Mouse (Mus musculus) limb, embryonic 14.5 days (tissue): ENCODE measurements around the gene Klhl31. TPM values are rescaled to one million over a fixed set of nuclear protein-coding genes. Genes with fewer than 3 reads are reported as not detected.

Experiments used
- ATAC-seq: fragments of 200-750 bp; cut with Nextera tagmentation; 2 replicates; pipeline ENCODE4 v1.8.0; 2017; ENCODE audit warnings: low read depth, moderate number of reproducible peaks, moderate TSS enrichment; ENCODE audit not compliant: low FRiP score
- DNase-seq: peaks from one replicate; pipeline ENCODE4 v3.0.0-alpha.2; 2015; ENCODE audit warnings: low spot score
- H3K27ac ChIP-seq: fragments of 300-500 bp; sonication (generic); replicated peaks from 2 replicates; pipeline ENCODE4 v1.5.1; 2014; ENCODE audit warnings: low read depth, mild to moderate bottlenecking, low read length, moderate library complexity, mixed read lengths
- H3K27me3 ChIP-seq: fragments of 300-500 bp; sonication (generic); 2 replicates; pipeline ENCODE4 v1.6.1; 2014; ENCODE audit warnings: low read length, mixed read lengths; ENCODE audit not compliant: control insufficient read depth, insufficient read depth
- H3K36me3 ChIP-seq: fragments of 300-500 bp; sonication (generic); 2 replicates; pipeline ENCODE4 v1.6.1; 2014; ENCODE audit warnings: mild to moderate bottlenecking, low read length, moderate library complexity, mixed read lengths; ENCODE audit not compliant: control insufficient read depth, insufficient read depth
- H3K4me1 ChIP-seq: fragments of 300-500 bp; sonication (generic); 2 replicates; pipeline ENCODE4 v1.6.1; 2014; ENCODE audit warnings: antibody characterized with exemption, low read length, mixed read lengths; ENCODE audit not compliant: control insufficient read depth, insufficient read depth
- H3K4me2 ChIP-seq: fragments of 300-500 bp; sonication (generic); replicated peaks from 2 replicates; pipeline ENCODE4 v1.6.1; 2014; ENCODE audit warnings: low read depth, mild to moderate bottlenecking, low read length, moderate library complexity; ENCODE audit not compliant: severe bottlenecking
- H3K4me3 ChIP-seq: fragments of 300-500 bp; sonication (generic); replicated peaks from 2 replicates; pipeline ENCODE4 v1.5.1; 2014; ENCODE audit warnings: low read length
- H3K9ac ChIP-seq: fragments of 300-500 bp; sonication (generic); 2 replicates; pipeline ENCODE4 v1.6.1; 2014; ENCODE audit warnings: mild to moderate bottlenecking, low read depth, low read length, moderate library complexity; ENCODE audit not compliant: severe bottlenecking
- H3K9me3 ChIP-seq: fragments of 300-500 bp; sonication (generic); 2 replicates; pipeline ENCODE4 v1.6.1; 2016; ENCODE audit warnings: low read length; ENCODE audit not compliant: control insufficient read depth
- POLR2A ChIP-seq: fragments of 200-500 bp; IDR thresholded peaks from 2 replicates; pipeline ENCODE4 v1.8.0; 2012; ENCODE audit warnings: inconsistent platforms, mild to moderate bottlenecking, moderate library complexity, borderline replicate concordance; ENCODE audit not compliant: insufficient read depth, insufficient read length; ENCODE audit errors: extremely low read depth
- WGBS: fragments of 180-500 bp; shearing (Covaris S2); extraction: QIAGEN DNeasy Blood & Tissue Kit; methylation state at CpG from one replicate; pipeline ENCODE4 v1.1.7; 2014; 5-methylcytosine and 5-hydroxymethylcytosine counted together
- polyA plus RNA-seq, 2 experiments: library from polyadenylated mRNA; depleted of rRNA in 1 of 2; stranded (reverse) in 1 of 2; unstranded in 1 of 2; fragments of >200 nt; fragmentation: Nextera tagmentation in 1 of 2; extraction: Ambion mirVana in 1 of 2; gene quantifications; 2 replicates each; pipeline versions ENCODE4 v1.2.1 to v1.2.3; 2012 to 2014

Klhl31 gene
- polyA plus RNA-seq, 2 experiments = 3.1 to 17.1 TPM

GRCm38 (mm10) chr9:77707433-77708139 is 71.3 kb downstream of the Klhl31 start:
- H3K4me3 ChIP-seq = no peak overlapping the region
- DNase-seq (no peak), ATAC-seq (no peak)
- H3K4me2 ChIP-seq = no peak overlapping the region
- H3K9ac ChIP-seq = no peak overlapping the region
- H3K4me1 ChIP-seq = no peaks in the 10 kb centered on the region
- no peaks in the 10 kb centered on the region for H3K27me3 ChIP-seq
- WGBS = 80% methylated on average over 9 of the region's 9 CpGs
- no peaks in the 10 kb centered on the region for H3K36me3 ChIP-seq
- H3K27ac ChIP-seq = no peak overlapping the region
- no peaks in the 10 kb centered on the region for H3K9me3 ChIP-seq
- no peak for TF ChIP-seq POLR2A

GRCm38 (mm10) chr9:77708950-77709349 is 72.7 kb downstream of the Klhl31 start:
- DNase-seq = no peak
- H3K36me3 ChIP-seq = no peaks in the 10 kb centered on the region
- no peak for ATAC-seq
- H3K9ac ChIP-seq = no peak overlapping the region
- WGBS = 85% methylated on average over 5 of the region's 5 CpGs
- no peaks in the 10 kb centered on the region for H3K27me3 ChIP-seq
- no peaks in the 10 kb centered on the region for H3K9me3 ChIP-seq
- no peak overlapping the region for H3K4me3 ChIP-seq
- H3K27ac ChIP-seq = no peak overlapping the region
- TF ChIP-seq POLR2A = no peak
- H3K4me2 ChIP-seq = no peak overlapping the region
- H3K4me1 ChIP-seq = no peaks in the 10 kb centered on the region

Other genes with a start within 250 kb of the Klhl31 start
- gene Lrrc1, start 91.6 kb upstream of the Klhl31 start, polyA plus RNA-seq (2012; rRNA removed) = 26.6 and 27.7 TPM in 2 replicates
- gene Lrrc1, start 91.6 kb upstream of the Klhl31 start, polyA plus RNA-seq (2014; fragmentation: Nextera tagmentation; extraction: Ambion mirVana) = 14.0 and 16.8 TPM in 2 replicates
- 15.2 and 17.0 TPM in 2 replicates for gene Gclc, start 118.0 kb downstream of the Klhl31 start, polyA plus RNA-seq (2012; rRNA removed)
- gene Gclc, start 118.0 kb downstream of the Klhl31 start, polyA plus RNA-seq (2014; fragmentation: Nextera tagmentation; extraction: Ambion mirVana) = 14.0 and 15.2 TPM in 2 replicates